Mouse (Mus musculus): ENCODE results near the gene Hdlbp.

DNA sequence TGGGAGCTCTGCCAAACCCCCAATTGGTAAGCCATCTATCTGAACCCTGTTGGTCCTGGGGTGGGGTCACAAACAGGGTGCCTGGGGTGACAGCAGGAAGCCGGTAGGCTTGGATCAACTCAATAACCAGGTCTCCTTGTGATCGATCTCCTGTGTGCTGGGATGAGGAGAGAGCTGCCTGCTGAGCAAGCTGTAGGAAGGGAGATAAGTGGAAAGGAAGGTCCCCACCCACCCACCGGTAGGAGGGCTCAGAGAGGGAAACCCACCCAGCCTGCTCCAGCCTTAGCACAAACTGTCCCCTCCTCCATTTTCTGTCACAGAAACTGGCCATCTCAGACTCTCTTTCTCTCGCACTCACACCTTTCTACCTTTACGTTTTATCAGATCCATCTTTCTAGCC, 101.3 kb downstream of the Hdlbp start:
- no peak for TF ChIP-seq CTCF (IDR thresholded peaks at IDR 0.05; ENCODE audit: extremely low read depth, insufficient read depth, insufficient read length, insufficient replicate concordance)
- TF ChIP-seq POLR2A (IDR thresholded peaks at IDR 0.05; ENCODE audit: low read depth, low read length): no peak

All from spleen, adult 2 months (tissue).